Mouse (Mus musculus) lung, adult 2 months (tissue): ENCODE measurements around the gene Fstl5.

Source experiments
- CTCF ChIP-seq: fragments of 200-500 bp; IDR thresholded peaks from 2 replicates; pipeline ENCODE4 v1.5.1; 2011; ENCODE audit warnings: mild to moderate bottlenecking, low read length, control low read depth; ENCODE audit not compliant: insufficient read depth
- POLR2A ChIP-seq: fragments of 200-500 bp; IDR thresholded peaks from 2 replicates; pipeline ENCODE4 v1.6.1; 2011; ENCODE audit warnings: low read depth, mild to moderate bottlenecking, control low read depth, low read length, borderline replicate concordance; ENCODE audit errors: extremely low read depth

DNA sequence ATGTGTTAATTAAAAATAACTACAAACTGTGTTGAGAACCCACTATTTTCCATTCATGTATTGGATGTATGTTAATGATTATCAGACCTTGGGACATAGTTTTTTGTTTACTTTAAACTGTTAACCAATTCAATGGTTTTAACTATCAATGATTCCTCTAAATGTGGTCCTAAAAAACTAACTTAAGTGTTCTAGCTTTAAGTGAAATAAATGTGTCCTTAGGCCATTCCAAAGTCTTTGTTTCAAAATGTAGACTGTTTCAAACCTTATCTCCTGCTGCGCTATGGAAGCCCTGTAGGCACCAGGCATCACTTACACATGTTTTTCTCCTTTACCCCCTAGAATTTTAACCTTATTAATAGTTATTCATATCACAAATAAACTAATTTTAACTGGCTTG lies 546.0 kb downstream of the Fstl5 start:
- no peak for TF ChIP-seq POLR2A
- TF ChIP-seq CTCF: no peak
